Mouse (Mus musculus) cerebellum, postnatal 25 days (tissue): ENCODE data around the gene Fuca1.

Experiments used
- DNase-seq, 2 experiments: peaks; one replicate each; pipeline ENCODE4 v3.0.0; 2021; ENCODE audit warnings: mixed read lengths in 2 of 2

Gene Fuca1

DNA sequence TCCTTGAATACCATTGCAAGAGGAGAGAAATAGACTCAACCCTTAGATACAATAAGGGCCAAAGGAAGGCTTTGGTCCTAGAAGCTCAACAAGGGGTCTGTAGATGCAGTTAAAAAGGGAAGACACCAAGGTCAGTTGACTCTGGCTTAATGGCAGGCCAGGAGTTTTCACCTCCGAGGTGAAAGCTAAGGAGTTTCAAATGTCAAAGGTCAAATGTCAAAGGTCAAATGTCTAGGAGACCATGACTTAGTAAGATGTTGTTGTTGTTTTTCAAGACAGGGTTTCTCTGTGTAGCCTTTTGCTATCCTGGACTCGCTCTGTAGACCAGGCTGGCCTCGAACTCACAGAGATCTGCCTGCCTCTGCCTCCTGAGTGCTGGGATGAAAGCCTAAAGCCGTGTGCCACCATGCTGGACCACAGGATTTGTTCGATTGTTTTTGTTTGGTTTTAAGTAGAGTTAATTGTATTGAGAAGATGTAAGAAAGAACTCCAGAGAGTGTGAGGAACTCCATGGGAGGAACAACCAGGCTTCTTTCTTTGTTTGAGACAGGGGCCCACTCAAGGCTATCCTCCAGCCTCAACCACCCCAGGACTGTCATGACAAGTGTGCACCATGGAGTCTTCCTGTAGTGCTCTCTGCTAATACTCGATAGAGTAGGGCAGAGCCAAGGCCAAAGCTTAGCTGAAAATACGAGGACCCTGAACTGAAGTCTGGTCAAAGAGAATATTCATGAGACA, 31.2 kb upstream of the Fuca1 start:
- DNase-seq, result no peak

DNA sequence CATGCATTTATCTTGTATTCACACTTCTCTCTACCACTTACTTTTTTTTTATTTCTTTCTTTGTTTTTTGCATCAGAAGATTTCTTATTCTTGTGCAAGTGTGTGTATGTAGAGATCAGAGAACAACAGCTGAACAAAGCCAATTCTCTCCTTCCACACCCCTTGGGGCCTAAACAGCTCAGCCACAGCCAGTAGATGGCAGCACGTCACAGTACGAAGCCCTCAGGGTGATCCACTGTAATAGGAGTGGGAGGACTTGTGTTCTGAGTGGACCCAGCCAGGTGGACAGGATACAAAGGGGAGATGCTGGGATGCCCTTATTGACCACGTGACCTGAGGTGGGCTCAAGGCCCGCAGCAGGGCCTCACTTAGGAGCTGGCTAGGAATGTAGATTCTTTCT, 30.7 kb upstream of the Fuca1 start:
- DNase-seq, result peak; percentile 78 to 87

DNA sequence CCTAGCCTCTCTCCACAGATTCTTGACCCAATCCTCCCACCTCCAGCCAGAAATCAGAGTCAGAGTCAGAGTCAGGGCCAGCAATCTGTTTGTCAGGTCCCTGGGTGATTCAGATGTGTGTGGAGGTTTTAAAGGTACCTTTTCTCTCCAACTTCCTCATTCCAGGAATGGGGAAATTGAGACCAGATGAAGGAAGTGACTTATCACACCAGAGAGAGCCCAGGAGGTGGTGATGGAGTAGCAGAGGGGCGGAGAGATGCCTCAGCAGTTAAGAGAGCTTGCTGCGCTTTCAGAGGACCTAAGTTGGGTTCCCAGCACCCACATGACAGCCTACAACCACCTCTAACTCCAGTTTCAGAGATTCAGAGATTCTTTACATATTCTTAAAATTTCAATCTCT, 29.0 kb upstream of the Fuca1 start:
- DNase-seq, result no peak

DNA sequence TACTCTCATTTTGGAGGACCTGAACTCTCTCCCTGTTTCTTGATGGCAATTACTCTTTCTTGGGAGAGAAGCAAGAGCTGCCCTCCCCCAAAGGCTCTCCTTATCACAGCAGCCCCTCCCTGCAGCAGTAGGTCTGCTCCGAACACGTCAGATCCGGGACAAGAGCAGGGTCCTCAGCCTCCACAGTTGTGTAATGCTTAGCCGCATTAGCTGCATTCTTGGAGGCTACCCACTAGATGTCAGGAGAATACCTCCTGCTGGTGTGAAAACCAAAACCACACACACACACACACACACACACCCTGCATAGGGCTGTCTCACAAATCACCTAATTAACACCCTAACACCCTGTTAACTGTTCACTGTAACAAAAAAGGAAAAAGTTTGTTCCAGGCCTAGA, 27.7 kb upstream of the Fuca1 start:
- no peak for DNase-seq

DNA sequence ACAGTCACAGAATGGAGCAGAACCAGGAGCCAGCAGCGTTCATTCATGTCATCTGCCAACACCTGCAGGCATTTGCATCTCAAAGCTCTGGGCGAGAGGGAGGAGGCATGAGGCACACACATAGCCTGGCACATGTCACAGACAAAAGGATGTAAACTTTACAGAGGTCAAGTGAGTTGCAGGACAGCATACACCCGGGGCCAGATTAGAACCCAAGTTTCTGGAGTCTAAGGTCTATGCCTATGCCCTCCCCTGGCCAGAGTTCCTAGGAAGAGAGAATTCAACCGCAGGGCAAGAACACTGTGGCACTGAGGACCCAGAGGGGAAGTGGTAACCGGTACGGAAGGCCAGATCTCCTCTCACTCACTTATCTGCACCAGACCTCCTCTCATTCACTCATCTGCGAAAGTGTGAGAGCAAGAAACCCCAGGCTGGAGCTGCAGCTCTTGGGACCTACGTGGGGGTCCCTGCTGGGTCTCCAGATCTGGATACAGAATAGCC, 25.4 kb upstream of the Fuca1 start, which contains the start of gene Cnr2:
Cnr2 (plus strand) TSS at position 324 of the 501 bp plus-strand sequence.
- no peak for DNase-seq

DNA sequence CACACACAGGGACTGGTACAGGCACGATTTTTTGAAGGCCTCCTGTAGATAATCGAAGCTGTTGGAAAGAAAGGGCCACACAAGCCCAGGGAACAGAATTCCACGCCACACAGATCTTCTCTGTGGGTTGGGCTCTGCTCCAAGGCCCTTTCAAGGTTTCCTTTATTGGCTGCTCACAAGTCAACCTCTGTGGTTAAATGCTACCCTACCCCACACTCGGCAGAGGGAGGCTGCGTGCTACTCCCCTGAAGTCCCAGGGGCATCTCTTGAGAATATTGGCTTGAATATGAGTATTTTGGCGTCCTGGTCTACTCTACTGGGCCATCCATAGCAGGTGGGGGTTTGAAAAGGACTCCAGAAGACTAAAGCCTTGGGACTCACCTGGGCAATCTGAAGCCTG, 24.4 kb upstream of the Fuca1 start:
- DNase-seq, result no peak

DNA sequence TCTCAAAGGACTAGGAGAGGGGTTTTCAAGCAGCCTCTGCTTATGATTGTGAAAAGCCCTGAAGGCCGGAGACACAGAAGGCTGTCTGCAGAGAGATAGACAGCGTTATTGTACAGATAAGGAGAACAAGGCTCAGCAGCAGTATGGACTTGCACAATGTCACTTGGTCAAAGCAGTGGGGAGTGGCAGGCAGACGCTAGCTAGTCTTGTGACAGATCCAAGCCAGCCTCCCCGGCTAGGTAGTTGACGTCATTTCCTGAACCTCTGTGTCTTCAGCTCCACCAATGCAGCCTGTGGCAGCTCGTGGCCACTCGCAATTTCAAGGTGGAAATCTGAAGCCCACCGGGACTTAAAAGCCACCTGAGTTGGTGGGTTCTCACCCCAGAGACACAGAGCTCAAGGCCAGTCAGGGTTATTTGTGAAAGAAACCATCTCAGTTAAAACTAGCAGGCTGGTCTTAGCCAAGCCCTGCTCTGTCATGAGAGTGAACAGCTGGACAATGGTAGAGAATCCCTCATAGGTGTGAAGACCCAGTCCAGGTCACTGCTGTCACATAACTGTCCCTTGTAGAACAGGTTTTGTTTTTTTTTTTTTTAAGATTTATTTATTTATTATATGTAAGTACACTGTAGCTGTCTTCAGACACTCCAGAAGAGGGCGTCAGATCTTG, 22.0 kb upstream of the Fuca1 start:
- DNase-seq, result no peak

DNA sequence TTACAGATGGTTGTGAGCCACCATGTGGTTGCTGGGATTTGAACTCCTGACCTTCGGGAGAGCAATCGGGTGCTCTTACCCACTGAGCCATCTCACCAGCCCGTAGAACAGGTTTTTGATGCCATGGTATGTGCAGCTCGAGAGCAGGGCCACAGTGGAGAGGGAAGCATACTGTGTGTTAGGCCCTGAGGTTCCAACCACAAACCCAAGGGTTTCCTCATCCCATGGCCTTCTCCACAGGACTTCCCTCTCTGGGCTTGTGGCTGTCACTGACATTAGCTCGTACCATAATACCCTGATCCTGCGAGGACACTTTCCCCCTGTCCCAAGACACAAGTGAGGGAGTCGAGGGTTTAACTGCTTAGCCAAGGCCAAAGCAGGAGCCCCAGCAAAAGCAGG, 21.5 kb upstream of the Fuca1 start:
- DNase-seq, result no peak

DNA sequence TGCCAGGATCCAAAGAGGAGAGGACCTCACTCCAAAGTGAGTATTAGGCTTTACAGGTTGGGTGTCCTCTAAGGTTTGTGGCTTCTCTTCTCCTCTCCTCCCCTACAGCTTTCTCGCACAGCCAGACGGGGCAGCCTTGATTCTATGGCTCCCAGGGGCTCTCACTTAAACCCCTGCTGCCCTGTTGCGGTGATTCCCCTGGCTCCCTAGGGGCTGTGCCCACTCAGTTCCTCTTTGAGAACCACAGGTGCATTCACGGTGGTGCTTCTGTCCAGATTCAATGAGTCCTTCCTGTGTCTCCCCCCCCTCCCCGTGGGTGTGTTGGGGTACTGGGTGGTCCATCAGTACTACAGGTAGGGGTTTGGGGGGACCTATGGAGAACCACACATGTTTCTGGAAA, 20.5 kb upstream of the Fuca1 start:
- no peak for DNase-seq

DNA sequence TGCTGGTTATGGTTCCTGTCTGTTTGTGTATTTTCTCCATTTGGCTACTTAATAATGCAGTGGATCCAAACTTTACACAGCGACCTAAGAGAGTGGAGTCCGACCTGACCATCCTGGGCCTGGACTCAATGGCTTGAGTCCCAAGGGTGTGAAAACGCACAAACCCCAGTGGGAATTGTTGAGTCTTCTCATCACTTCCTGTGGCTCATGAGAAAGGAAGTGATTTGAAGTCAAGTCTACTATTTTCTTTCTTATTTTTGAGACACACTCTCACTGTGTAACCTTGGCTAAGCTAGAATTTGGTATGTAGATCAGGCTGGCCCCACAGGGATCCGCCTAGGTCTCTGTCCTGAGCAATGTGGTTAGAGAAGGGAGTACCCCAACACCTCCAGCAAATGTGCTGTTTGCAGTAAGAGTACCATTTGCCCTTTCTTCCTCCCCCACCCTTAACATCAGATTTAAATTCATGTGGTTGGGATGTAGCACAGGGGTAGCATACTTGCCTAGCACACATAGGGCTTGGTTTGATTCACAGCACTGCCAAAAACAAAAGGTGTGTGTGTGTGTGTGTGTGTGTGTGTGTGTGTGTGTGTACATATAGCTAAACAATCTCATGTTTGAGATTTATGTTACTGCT, 17.8 kb upstream of the Fuca1 start:
- no peak for DNase-seq

DNA sequence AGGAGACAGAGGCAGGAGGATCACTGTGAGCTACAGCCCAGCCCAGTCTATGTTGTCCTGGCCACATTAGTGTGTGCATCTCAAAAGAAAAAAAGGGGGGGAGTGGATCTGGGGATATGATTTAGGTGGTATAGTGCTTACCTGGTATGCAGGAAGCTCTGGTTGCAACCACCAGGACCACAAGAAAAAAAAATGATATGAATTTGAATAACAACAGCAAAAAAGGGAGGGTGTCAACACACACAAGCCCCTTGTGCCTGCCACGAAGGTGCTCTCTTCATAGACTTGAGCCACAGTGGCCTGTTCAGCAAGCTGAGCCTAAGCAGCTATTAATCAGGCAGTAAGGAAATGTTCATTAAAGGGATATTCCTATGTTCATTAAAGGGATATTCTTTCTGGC, 15.7 kb upstream of the Fuca1 start:
- DNase-seq, result no peak

DNA sequence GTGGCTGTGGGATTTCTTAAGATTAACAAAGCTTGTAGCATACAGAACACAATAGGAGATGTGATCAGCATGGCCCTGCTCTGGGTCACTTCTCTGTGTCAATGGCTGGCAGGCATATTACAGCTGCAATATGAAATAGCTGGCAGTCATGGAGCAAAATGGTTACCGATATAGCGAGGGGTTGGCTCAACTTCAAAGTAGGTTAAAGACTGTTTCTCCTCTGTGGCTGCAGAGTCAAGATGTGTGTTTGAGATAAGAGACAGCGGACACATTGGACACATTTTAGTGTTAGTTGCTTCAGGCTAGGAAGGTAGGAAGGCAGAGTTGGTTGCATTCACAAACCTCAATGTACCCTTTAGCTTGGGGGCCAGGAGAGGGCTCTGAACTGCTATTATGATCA, 13.9 kb upstream of the Fuca1 start:
- no peak for DNase-seq

DNA sequence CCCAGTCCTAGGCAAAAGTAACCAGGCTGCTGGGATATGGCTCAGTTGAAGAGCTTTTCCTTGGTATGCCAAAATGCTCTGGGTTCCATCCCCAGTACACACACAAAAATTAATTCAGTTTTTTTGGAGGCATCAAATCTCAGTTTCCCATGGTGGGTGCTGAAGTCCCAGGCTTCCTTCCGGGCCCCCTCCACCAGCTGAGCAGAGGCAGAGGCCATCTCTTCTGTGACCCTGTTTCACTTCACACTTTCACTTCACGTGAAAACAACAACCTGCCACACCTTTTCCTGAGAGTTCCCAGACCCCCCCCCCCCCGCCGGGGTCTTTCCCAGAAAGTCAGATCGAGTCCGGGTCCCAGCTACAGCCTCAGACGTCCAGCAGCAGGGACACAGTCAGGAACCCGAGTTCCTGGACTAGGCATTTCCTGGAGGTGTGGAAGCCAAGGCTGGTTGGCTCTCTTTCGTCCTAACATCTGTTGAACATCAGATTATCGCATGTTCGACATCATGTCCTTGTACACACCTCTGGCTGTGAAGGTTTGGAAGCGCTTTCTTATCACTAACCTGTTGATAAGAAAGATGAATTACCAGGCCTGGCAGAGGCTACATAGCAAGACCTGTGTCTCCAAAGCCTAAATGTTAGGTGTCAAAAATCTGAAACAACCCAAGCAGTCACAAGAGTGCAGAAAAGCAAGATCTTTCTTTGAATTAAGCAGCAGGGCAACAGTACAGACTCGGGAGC, 11.0 kb upstream of the Fuca1 start:
- DNase-seq, result no peak

DNA sequence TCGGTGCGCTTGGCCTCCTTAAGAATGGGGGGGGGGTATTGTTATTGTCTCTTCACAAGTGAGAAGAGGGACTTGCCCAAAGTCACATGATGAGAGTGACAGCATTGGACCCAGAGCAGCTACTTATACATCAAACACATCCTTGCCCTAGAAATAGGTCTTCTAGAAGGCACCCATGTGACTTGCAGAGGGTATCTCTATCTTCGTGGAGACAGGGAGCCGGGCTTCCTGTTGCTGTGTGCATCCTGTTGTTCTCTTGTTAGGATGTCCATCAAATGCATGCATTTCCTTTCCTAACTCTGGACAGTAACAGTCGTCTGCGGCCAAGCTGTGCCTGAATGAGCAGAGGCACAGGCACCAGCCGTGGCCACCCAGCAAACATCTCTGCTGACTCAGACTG, 9.0 kb upstream of the Fuca1 start:
- no peak for DNase-seq

DNA sequence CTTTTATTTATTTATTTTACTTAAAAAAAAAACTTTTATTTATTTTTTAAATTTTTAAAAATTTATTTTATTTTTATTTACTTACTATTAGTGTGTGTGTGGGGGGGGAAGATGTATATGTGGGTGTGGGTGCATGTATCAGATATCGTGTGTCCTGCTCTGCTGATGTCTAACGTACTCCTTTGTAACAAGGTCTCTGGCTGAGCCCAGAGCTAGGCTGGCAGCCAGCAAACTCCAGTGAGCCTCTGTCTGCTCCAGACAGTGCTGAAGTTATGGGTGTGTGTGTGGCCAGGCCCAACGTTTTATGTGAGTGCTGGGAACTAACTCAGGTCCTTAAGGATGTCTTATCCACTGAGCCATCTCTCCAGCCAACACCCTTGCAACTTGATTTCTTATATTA, 8.4 kb upstream of the Fuca1 start:
- no peak for DNase-seq

DNA sequence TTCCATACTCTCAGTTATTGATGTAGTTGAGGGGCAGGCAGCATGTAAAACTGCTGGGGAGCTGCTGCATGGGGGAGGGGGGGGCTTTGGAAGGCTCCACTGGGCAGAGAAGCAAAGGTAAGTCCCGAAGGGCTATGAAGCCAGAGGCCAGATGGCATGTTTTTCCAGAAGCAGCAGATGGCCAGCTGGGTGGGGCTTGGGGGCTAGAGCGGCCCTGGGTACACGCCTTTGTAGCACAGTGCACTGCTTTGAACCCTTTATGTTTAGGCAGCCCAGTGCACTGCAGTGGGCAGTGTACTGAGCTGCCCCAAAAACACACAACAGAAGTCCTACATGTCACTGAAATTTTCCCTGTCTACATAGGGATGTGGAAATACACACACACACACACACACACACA, 7.7 kb upstream of the Fuca1 start:
- peak; percentile 19 to 39 for DNase-seq

DNA sequence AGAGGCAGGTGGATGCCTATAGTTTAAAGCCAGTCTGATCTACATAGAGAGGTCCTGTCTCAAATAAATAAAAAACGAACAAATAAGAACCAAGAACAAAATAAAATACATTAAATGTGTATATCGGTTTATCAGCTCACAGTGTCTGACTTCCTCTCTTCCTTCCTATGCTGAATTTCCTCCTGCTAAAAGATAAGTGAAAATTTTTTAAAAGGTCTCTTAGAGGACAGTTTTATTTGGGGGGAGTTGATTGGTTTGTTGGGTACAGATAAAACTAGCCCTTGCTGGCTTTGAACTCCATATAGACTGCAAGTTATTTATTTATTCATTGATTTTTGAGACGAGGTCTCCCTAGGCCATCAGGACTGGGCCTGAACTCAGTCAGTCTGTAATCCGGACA, 7.1 kb upstream of the Fuca1 start:
- no peak for DNase-seq

DNA sequence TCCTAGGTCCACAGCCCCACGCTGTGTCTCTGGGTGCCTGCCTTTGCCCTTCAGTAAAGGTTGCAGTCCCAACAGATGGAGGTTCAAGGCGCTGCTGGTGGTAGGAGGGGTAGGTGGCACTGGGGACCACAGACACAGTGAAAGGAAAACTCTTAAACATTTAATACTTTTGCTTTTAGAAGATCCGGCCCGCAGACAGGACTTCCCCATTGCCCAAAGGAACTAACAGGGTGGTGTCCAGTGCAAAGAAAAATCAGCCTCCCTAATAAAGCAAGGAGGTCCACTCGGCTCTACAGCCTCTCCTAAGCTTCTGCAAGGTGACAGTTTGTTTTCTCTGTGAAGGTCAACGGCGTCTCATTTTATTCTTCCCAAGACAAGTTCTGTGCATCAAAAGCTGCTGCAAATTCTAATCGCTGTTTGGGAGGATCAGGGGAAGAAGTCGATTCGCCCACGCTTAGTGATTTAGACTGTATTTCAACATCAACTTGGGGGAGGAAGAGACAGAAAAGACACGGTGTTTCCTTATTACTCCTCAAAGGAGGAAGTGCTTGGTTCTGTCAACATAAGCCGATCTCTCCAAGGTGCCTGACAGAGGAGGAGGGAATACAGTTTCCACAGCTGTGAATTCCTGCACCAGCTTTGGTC, 1.8 kb upstream of the Fuca1 start:
- no peak for DNase-seq

DNA sequence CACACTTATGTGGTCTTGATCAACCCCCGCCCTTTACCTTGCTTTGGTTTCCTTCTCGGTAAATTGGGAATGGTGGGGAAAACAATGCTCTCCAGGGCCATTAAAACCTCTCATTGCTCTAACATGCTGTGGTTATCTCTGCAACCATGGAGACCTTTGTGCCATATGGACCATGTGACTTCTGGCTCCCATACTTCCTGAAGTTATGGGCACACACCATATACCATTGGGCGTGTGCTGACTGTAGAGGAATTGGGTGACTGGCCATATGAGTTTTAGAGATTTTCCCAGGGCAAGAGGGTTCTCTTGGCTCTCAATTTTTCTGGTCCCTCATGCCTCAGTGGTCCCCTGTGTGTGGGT, 1.3 kb upstream of the Fuca1 start:
- DNase-seq, result no peak

DNA sequence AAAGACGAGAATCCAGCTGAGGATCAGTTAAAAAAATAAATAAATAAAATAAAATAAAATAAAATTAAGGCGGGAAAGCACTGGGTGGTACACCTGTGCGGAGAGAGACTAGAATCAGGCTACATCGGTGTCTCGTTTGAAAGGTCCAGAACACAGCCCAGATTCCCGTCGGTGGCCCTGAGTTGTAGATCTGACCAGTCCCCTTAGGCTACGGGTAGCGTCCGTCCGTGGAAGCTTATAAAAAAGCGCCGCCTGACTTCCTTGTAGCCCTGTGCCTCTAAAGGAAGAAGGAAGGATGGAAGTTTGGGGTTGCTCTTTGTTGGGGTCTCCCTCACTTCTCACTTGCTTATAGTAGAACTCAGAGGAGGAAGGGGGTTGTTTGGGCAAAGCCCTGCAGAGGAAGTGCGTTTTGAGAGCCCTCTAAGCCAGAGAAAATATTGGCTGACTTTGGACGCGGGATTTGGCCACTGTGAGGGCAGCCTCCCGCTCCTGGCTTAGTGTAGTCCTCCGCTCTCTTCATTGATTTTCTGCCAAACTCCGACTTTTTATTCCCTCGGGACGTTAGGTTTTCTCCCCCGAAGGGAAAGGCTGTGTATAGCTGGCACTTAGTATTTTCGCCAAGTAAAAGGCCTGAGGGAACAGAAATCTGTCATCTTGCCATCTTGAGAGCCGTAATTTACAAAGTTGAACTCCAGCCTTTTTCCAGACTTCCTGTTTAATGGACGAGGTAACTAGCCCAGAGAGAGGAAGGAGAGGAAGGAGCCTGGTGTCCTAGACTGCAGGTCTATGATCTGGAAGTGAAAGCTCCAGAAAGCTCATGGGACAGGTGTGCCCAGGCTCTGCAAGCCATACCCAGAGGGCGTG, 954 bp downstream of the Fuca1 start:
- peak; percentile 23 to 26 for DNase-seq

DNA sequence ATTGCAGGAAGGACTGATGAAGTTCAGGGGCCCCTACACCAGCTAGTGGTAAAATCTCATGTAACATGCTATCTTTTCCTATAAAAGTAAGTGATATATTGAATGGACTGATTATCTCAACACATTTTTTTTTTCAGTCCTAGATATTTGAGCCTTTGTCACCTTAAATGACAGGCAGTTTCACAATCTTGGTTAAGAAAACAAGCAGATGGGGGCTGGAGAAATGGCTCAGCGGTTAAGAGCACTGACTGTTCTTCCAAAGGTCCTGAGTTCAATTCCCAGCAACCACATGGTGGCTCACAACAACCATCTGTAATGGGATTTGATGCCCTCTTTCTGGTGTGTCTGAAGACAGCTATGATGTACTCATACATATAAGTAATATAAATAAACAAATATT, 1.7 kb downstream of the Fuca1 start:
- DNase-seq, result no peak

DNA sequence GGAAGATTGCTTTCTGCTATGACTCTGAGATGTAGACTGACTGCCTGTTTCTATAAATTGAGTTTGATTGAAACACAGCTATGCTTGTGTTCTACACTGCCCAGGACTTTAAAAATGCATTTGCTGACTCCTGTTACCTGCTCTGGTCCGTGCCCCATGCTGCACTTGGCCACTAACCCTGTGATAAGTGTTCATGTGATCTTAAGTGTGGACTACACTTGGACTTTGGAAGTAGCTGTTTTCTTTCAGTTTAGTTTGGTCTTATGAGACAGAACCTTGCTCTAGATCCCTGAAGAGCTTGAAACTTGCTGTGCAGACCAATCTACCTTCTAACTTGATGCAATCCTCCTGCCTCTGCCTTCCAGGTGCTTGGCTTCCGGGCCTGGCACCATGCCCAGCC, 3.9 kb downstream of the Fuca1 start:
- no peak for DNase-seq
